Mouse (Mus musculus): ENCODE measurements at regions not wholly inside any gene's neighbourhood (a gene's known extent, or its start where the extent isn't known, plus 50 kb on each side); places are given as distances from the start of the nearest gene placed in this dataset.

DNA sequence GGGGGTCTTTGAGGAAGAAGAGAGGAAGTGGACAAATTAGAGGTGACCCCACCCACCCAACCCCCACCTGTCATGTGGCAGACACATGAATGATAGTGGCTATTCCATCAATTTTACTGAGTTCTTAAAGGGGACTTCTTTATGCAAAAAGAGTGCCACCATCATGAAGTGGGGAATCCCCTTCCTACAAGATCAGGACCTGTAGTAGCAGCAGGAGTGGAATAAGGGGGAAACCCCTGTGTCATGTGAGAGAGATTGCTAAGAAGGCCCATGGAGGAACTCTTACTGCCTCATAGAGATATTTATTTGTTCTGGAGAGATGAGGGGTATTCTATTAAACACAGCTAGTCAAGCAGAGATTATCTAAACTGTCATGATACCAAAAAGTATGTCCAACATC lies 393.4 kb upstream of the Atp11b start:
- ATAC-seq (ENCODE audit: insufficient read depth) = no peak

DNA sequence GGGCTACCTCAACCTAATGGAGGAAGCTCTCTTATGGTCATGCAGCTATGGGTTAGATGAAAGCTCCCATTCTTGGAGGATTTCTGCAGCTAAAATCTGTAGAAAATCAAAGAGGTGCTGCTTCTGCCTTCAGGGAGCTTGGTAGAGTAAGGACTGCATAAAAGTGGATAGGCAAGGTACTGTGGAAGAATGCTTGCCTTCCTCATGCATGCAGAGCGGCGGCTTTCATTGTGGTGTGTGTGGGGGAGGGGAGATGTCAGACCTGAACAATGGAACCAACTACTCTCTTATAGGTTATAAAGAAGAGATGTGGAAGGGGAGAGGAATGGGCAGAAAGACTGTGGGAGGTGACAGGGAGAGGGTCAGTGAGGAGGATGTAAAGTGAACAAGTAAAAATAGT lies 392.8 kb upstream of the Atp11b start:
- H3K4me1 ChIP-seq (ENCODE audit: insufficient read depth) = no peaks in the 10 kb centered on the region
- WGBS = 84% methylated on average over 2 of the region's 2 CpGs
- H3K9ac ChIP-seq = no peak overlapping the region
- no peak overlapping the region for H3K4me2 ChIP-seq
- no peak overlapping the region for H3K27ac ChIP-seq (ENCODE audit: low read depth)
- DNase-seq = no peak
- H3K27me3 ChIP-seq (ENCODE audit: insufficient read depth, low read length) = no peaks in the 10 kb centered on the region
- H3K36me3 ChIP-seq (ENCODE audit: insufficient read depth) = no peaks in the 10 kb centered on the region
- ATAC-seq (ENCODE audit: insufficient read depth) = no peak
- no peak overlapping the region for H3K4me3 ChIP-seq (ENCODE audit: low read depth, low read length)
- no peaks in the 10 kb centered on the region for H3K9me3 ChIP-seq (ENCODE audit: low read depth, low read length)
- no peak for TF ChIP-seq CTCF (IDR thresholded peaks at IDR 0.05; ENCODE audit: low read depth)

More for the DNA sequence above, 393.4 kb upstream of the Atp11b start:
- H3K9ac ChIP-seq = no peak overlapping the region
- H3K9me3 ChIP-seq (ENCODE audit: low read depth, low read length) = no peaks in the 10 kb centered on the region
- H3K36me3 ChIP-seq (ENCODE audit: insufficient read depth) = no peaks in the 10 kb centered on the region
- TF ChIP-seq CTCF (IDR thresholded peaks at IDR 0.05; ENCODE audit: low read depth) = no peak
- no peak overlapping the region for H3K27ac ChIP-seq (ENCODE audit: low read depth)
- DNase-seq = no peak
- H3K4me2 ChIP-seq = no peak overlapping the region
- no peak overlapping the region for H3K4me3 ChIP-seq (ENCODE audit: low read depth, low read length)
- no peaks in the 10 kb centered on the region for H3K27me3 ChIP-seq (ENCODE audit: insufficient read depth, low read length)
- H3K4me1 ChIP-seq (ENCODE audit: insufficient read depth) = no peaks in the 10 kb centered on the region

DNA sequence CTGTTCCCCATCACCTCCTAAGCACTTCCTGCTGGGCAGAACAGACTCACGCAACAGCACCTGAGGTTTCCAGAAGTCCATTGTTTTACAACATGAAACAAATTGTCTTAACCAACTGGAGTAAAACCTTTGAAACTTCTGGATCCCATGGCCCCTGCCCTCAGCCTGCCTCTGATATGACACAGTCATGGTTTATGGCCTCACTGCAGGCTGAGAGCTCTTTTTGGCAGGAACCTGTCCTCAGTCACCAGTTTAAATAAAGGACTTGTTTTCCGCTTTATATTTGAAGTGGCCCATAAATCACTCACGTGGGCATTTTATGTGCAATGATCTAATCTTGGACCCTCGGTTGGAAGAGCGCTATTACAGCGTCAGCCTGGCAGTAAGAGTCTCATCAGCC lies 388.5 kb upstream of the Atp11b start:
- ATAC-seq (ENCODE audit: insufficient read depth) = no peak
- Histone ChIP-seq H3K27ac (ENCODE audit: low read depth) (no peak overlapping the region), H3K9me3 (ENCODE audit: low read depth, low read length) (no peaks in the 10 kb centered on the region), H3K27me3 (ENCODE audit: insufficient read depth, low read length) (no peaks in the 10 kb centered on the region), H3K4me3 (ENCODE audit: low read depth, low read length) (no peak overlapping the region), H3K36me3 (ENCODE audit: insufficient read depth) (no peaks in the 10 kb centered on the region), H3K4me1 (ENCODE audit: insufficient read depth) (no peaks in the 10 kb centered on the region), H3K9ac (no peak overlapping the region), H3K4me2 (no peak overlapping the region)
- 77% methylated on average over 6 of the region's 6 CpGs for WGBS
- TF ChIP-seq CTCF (IDR thresholded peaks at IDR 0.05; ENCODE audit: low read depth) = no peak
- DNase-seq = no peak

DNA sequence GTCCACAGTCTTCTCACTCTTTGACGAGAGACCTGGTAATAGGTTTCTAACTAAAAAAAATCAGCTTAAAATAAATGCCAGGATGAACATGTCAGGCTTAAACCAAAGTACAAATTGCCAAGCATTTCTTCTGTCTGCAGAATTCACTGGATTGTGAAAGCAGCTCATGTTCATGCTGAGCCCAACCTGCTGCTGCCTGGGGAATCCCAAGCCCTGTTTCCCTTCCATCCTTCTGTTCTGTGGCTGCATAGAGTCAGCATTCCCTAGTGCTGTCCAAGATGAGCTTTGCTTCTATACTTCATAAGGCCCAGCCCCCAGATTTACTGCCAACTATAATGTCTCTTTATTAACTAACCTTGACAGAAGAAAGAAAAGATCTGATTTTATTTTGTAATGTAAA lies 381.6 kb upstream of the Atp11b start:
- ATAC-seq (ENCODE audit: insufficient read depth) = no peak
- no peaks in the 10 kb centered on the region for H3K27me3 ChIP-seq (ENCODE audit: insufficient read depth, low read length)
- TF ChIP-seq CTCF (IDR thresholded peaks at IDR 0.05; ENCODE audit: low read depth) = no peak

GRCm38 (mm10) chr3:35387386-35387785 lies 366.5 kb upstream of the Atp11b start:
- 79% methylated on average over 5 of the region's 5 CpGs for WGBS
- no peak for TF ChIP-seq CTCF (IDR thresholded peaks at IDR 0.05; ENCODE audit: low read depth)

More for the DNA sequence above, 381.6 kb upstream of the Atp11b start:
- WGBS = 81% methylated on average over 1 of the region's 1 CpGs
- Histone ChIP-seq H3K27ac (ENCODE audit: low read depth) (no peak overlapping the region), H3K9ac (no peak overlapping the region), H3K36me3 (ENCODE audit: insufficient read depth) (no peaks in the 10 kb centered on the region), H3K4me3 (ENCODE audit: low read depth, low read length) (no peak overlapping the region), H3K4me1 (ENCODE audit: insufficient read depth) (no peaks in the 10 kb centered on the region), H3K9me3 (ENCODE audit: low read depth, low read length) (no peaks in the 10 kb centered on the region), H3K4me2 (no peak overlapping the region)
- no peak for DNase-seq

DNA sequence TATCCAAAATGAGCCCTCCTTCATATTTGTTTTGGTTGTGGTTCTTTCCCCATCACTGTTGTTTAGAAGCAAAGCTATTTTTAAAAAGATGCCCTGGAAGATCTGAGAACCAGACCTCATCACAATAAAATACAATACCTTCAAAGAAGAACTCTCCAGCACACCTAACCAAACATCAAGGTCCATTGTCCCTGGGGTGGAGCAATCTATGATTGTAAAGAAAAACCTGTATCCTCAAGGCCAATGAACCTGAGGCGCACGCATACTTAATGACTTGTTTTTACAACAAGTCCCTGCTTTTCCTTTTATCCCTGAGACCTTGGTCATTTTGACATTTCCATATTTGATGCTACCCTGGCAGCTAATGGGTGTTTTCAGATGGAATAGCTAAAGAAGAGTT lies 361.2 kb upstream of the Atp11b start:
- WGBS = 93% methylated on average over 2 of the region's 2 CpGs
- Histone ChIP-seq H3K9ac (no peak overlapping the region), H3K36me3 (ENCODE audit: insufficient read depth) (no peaks in the 10 kb centered on the region), H3K9me3 (ENCODE audit: low read depth, low read length) (no peaks in the 10 kb centered on the region), H3K4me3 (ENCODE audit: low read depth, low read length) (no peak overlapping the region), H3K27me3 (ENCODE audit: insufficient read depth, low read length) (no peaks in the 10 kb centered on the region), H3K4me1 (ENCODE audit: insufficient read depth) (no peaks in the 10 kb centered on the region), H3K27ac (ENCODE audit: low read depth) (no peak overlapping the region), H3K4me2 (no peak overlapping the region)
- DNase-seq (no peak), ATAC-seq (ENCODE audit: insufficient read depth) (no peak)
- TF ChIP-seq CTCF (IDR thresholded peaks at IDR 0.05; ENCODE audit: low read depth) = no peak

More at GRCm38 (mm10) chr3:35387386-35387785, 366.5 kb upstream of the Atp11b start:
- Histone ChIP-seq H3K4me2 (no peak overlapping the region), H3K9me3 (ENCODE audit: low read depth, low read length) (no peaks in the 10 kb centered on the region), H3K4me1 (ENCODE audit: insufficient read depth) (no peaks in the 10 kb centered on the region), H3K36me3 (ENCODE audit: insufficient read depth) (no peaks in the 10 kb centered on the region), H3K9ac (no peak overlapping the region), H3K4me3 (ENCODE audit: low read depth, low read length) (no peak overlapping the region), H3K27me3 (ENCODE audit: insufficient read depth, low read length) (no peaks in the 10 kb centered on the region), H3K27ac (ENCODE audit: low read depth) (no peak overlapping the region)
- ATAC-seq (ENCODE audit: insufficient read depth) (no peak), DNase-seq (no peak)

DNA sequence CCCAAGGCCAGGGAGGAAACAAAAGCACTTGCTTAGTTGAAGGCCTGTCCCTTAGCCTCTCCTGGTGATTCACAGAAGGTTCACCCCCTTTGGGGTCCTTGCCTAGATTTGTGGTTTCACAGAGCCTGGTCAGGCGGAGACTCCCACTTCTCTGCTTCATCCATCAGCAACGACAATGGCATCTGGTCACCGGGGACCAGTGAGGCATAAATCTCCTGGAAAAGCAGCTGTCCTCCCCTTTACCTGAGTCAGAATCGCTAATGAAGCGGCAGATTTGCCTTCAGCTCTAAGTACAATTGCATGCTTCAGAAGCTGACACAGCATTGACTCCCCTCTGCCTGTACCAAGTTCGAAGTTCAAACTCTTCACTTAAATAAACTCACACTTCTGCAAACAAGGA lies 353.7 kb upstream of the Atp11b start:
- Histone ChIP-seq H3K4me1 (ENCODE audit: insufficient read depth) (peaks cover 4% of the 10 kb centered on the region; the same call in 1 of the 2 replicates), H3K9me3 (ENCODE audit: low read depth, low read length) (no peaks in the 10 kb centered on the region), H3K36me3 (ENCODE audit: insufficient read depth) (no peaks in the 10 kb centered on the region), H3K9ac (no peak overlapping the region), H3K4me2 (no peak overlapping the region), H3K4me3 (ENCODE audit: low read depth, low read length) (no peak overlapping the region), H3K27ac (ENCODE audit: low read depth) (no peak overlapping the region), H3K27me3 (ENCODE audit: insufficient read depth, low read length) (no peaks in the 10 kb centered on the region)
- WGBS = 31% methylated on average over 6 of the region's 6 CpGs
- ATAC-seq (ENCODE audit: insufficient read depth) (no peak), DNase-seq (no peak)
- no peak for TF ChIP-seq CTCF (IDR thresholded peaks at IDR 0.05; ENCODE audit: low read depth)

DNA sequence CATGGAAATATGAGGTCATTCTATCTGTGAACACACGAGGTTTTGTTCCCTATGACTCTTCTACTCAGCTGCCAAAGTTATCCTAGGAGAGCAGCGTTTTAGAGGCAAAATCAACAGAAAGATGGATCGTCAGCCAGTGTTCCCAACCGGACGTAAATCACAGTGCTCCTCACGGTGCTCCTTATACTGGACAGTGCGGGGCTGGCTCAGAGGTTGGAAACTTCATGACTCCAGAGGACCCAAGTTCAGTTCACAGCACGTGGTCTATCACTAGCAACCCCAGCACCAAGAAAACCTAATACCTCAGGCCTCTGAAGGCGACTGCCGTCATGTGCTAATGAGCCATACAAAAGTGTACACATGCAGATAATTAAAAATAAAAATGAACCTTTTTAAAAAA lies 351.2 kb upstream of the Atp11b start:
- Histone ChIP-seq H3K4me1 (ENCODE audit: insufficient read depth) (peaks cover 4% of the 10 kb centered on the region; the same call in 1 of the 2 replicates), H3K9ac (no peak overlapping the region), H3K36me3 (ENCODE audit: insufficient read depth) (no peaks in the 10 kb centered on the region), H3K9me3 (ENCODE audit: low read depth, low read length) (no peaks in the 10 kb centered on the region), H3K4me3 (ENCODE audit: low read depth, low read length) (no peak overlapping the region), H3K27me3 (ENCODE audit: insufficient read depth, low read length) (no peaks in the 10 kb centered on the region), H3K4me2 (no peak overlapping the region), H3K27ac (ENCODE audit: low read depth) (no peak overlapping the region)
- ATAC-seq (ENCODE audit: insufficient read depth) (no peak), DNase-seq (no peak)
- WGBS = 80% methylated on average over 10 of the region's 10 CpGs
- no peak for TF ChIP-seq CTCF (IDR thresholded peaks at IDR 0.05; ENCODE audit: low read depth)

Measured in lung, embryonic 14.5 days (tissue).